Mouse (Mus musculus): ENCODE measurements around the gene Atp1b1.

The Atp1b1 gene

GRCm38 (mm10) chr1:164461726-164462125 lies 3.6 kb upstream of the Atp1b1 start:
- DNase-seq = peak; percentile 57

GRCm38 (mm10) chr1:164460921-164461697 lies 3.0 kb upstream of the Atp1b1 start:
- DNase-seq = peak; percentile 87

GRCm38 (mm10) chr1:164459127-164459905 lies 1.2 kb upstream of the Atp1b1 start:
- DNase-seq = peak; percentile 68

GRCm38 (mm10) chr1:164458621-164459051 lies 481 bp upstream of the Atp1b1 start:
- DNase-seq = peak; percentile 94

- no peak for DNase-seq
Observed at GRCm38 (mm10) chr1:164457531-164458244, 467 bp downstream of the Atp1b1 start.

GRCm38 (mm10) chr1:164456731-164457130 lies 1.4 kb downstream of the Atp1b1 start:
- DNase-seq = no peak

- DNase-seq = peak; percentile 58
Observed at GRCm38 (mm10) chr1:164456065-164456464, 2.1 kb downstream of the Atp1b1 start.

GRCm38 (mm10) chr1:164455614-164456013 lies 2.5 kb downstream of the Atp1b1 start:
- no peak for DNase-seq

GRCm38 (mm10) chr1:164454747-164455400 lies 3.3 kb downstream of the Atp1b1 start:
- peak; percentile 75 for DNase-seq

GRCm38 (mm10) chr1:164453739-164454138 lies 4.4 kb downstream of the Atp1b1 start:
- DNase-seq = no peak

GRCm38 (mm10) chr1:164453146-164453545 lies 5.0 kb downstream of the Atp1b1 start:
- DNase-seq = no peak

GRCm38 (mm10) chr1:164452580-164452979 lies 5.6 kb downstream of the Atp1b1 start:
- DNase-seq = no peak

GRCm38 (mm10) chr1:164451346-164451745 lies 6.8 kb downstream of the Atp1b1 start:
- no peak for DNase-seq

GRCm38 (mm10) chr1:164450644-164451043 lies 7.5 kb downstream of the Atp1b1 start:
- no peak for DNase-seq

- no peak for DNase-seq
Observed at GRCm38 (mm10) chr1:164450231-164450630, 7.9 kb downstream of the Atp1b1 start.

- peak; percentile 65 for DNase-seq
Observed at GRCm38 (mm10) chr1:164449626-164450025, 8.5 kb downstream of the Atp1b1 start.

GRCm38 (mm10) chr1:164447521-164447920 lies 10.6 kb downstream of the Atp1b1 start:
- DNase-seq = no peak

GRCm38 (mm10) chr1:164446535-164446934 lies 11.6 kb downstream of the Atp1b1 start:
- no peak for DNase-seq

GRCm38 (mm10) chr1:164445620-164446162 lies 12.5 kb downstream of the Atp1b1 start:
- no peak for DNase-seq

- no peak for DNase-seq
Observed at GRCm38 (mm10) chr1:164441408-164441974, 16.7 kb downstream of the Atp1b1 start.

- no peak for DNase-seq
Observed at GRCm38 (mm10) chr1:164440708-164441407, 17.3 kb downstream of the Atp1b1 start.
